Mouse (Mus musculus) neutrophil, adult 83 days (primary cell): Measurements from ENCODE around the gene Olfr1382. TPM values are rescaled to one million over a fixed set of nuclear protein-coding genes. Genes with fewer than 3 reads are reported as not detected.

ENCODE experiments used
- total RNA-seq, 2 experiments: library from RNA; stranded (reverse); gene quantifications; one replicate each; pipeline ENCODE4 v1.2.4; 2023

The Olfr1382 gene
- total RNA-seq, result not detected

DNA sequence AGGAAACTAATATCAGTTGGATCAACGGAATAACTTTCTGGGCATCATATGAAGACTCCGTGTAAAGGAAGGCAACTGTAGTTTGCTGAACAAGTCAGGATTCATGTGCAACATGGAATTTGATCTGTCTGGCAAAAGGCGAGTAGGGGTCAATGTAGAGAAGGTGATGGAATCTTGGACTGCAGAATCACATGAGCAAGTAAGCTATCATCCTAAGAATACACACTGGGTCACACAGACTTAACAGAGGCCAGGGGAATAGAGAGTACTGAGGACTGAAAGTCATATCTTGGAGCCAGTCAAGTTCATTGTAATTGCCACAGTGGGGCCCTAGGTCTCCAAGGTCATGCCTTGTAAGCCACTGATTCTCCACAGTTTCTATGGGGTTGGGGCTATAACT, at the start of gene Olfr1382:
Gene Olfr1382, plus strand, starts transcription at position 301 of the 400 bp plus-strand sequence.

GRCm38 (mm10) chr11:49488770-49489169, 39.3 kb upstream of the Olfr1382 start, which contains the start of gene Olfr1385:
TSS of gene Olfr1385 (plus strand) at chr11:49489070.

GRCm38 (mm10) chr11:49519348-49519747, 8.7 kb upstream of the Olfr1382 start, which contains the start of gene Olfr1383:
TSS of gene Olfr1383 (plus strand) at chr11:49519648.

GRCm38 (mm10) chr11:49543149-49543548, 15.1 kb downstream of the Olfr1382 start, which contains the start of gene Olfr1381:
TSS of gene Olfr1381 (plus strand) at chr11:49543449.

DNA sequence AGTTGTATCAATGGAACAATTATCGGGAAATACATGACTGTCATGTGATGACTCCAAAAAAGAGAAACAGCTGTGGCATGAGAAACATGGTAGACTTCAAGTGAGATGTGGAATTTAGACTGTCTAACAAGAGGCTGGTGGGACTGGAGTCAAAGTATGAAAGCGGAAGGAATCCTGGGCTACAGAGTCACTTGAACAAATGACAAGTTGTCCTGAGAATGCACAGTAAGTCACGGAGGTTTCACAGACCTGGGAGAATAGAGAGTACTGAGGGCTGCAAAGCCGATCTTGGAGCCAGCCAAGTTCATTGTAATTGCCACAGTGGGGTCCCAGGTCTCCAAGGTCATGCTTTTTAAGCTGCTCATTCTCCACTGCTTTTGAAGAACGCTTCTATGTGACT, 28.5 kb downstream of the Olfr1382 start, which contains the start of gene Olfr1380:
Gene Olfr1380, plus strand, starts transcription at position 301 of the 400 bp plus-strand sequence.

Other genes with a start within 250 kb of the Olfr1382 start
- under 1 TPM in 1 of 2 experiments, not detected in 1; 0.73 TPM for gene Olfr1393, start 249.9 kb upstream of the Olfr1382 start, total RNA-seq
- not detected for gene Olfr1392, start 243.0 kb upstream of the Olfr1382 start, total RNA-seq
- not detected for gene Olfr10, start 223.5 kb upstream of the Olfr1382 start, total RNA-seq
- not detected for gene Olfr1391, start 205.5 kb upstream of the Olfr1382 start, total RNA-seq
- gene Olfr1390, start 193.1 kb upstream of the Olfr1382 start, total RNA-seq, result not detected
- gene Olfr1389, start 105.2 kb upstream of the Olfr1382 start, total RNA-seq, result not detected
- gene Olfr1388, start 91.6 kb upstream of the Olfr1382 start, total RNA-seq, result under 1 TPM; 0.26 to 0.28 TPM
- gene Olfr1387, start 72.9 kb upstream of the Olfr1382 start, total RNA-seq, result not detected
- not detected for gene Olfr1386, start 63.2 kb upstream of the Olfr1382 start, total RNA-seq
- gene Olfr1385, start 39.2 kb upstream of the Olfr1382 start, total RNA-seq, result not detected
- gene Olfr1384, start 21.5 kb upstream of the Olfr1382 start, total RNA-seq, result not detected
- gene Olfr1383, start 8.6 kb upstream of the Olfr1382 start, total RNA-seq, result not detected
- not detected for gene Olfr1381, start 15.2 kb downstream of the Olfr1382 start, total RNA-seq
- not detected for gene Olfr1380, start 28.6 kb downstream of the Olfr1382 start, total RNA-seq
- gene Flt4, start 81.0 kb downstream of the Olfr1382 start, total RNA-seq, result under 1 TPM; 0.04 to 0.20 TPM
- not detected for gene Scgb3a1, start 135.4 kb downstream of the Olfr1382 start, total RNA-seq
- 10 to 100 TPM; 52.4 to 56.5 TPM for gene Cnot6, start 184.5 kb downstream of the Olfr1382 start, total RNA-seq